Mouse (Mus musculus): ENCODE data around the gene Gm11992.

DNA sequence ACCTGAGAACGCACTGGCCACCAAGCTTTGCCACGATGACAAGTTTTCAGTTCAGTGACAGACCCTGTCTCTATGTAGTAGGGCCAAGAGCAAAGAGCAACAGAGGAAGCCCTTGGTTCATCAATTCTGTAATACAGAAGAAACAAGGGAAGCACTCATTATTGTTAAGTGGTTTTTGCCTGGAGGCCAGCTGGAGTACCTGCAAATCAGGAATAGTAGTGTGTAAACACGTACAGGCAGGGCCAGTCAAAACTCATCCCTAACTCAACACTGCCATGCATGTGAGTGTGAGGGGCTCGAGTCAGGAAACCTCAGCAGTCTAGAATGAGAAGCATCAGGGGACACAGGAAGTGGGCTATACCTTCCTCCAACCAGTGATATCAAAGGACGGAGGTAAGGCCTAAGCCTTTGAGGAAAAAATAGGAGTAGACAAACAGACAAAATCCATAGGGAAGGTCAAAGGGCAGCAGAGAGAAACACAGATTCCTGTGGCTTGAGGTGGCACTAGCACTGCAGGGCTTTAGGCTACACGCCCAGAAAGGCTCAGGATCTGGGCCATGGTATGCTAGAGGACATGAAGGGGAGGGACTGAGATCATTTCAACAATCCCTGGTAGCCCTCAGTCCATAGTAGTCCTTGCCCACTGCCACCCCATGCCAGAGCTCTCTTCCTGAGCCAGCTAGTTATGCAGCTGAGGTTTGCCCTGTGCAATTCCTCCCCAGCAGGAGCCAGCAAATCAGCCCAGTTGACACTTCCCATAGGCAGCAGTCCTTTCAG is 29.7 kb upstream of the Gm11992 start:
- TF ChIP-seq CTCF (IDR thresholded peaks at IDR 0.05; ENCODE audit: low read depth, low read length) (no peak), POLR2A (IDR thresholded peaks at IDR 0.05; ENCODE audit: insufficient read depth, low read length) (no peak)
